Mouse (Mus musculus): ENCODE measurements around the gene Plppr3.

The Plppr3 gene

GRCm38 (mm10) chr10:79820277-79820676 lies 54.2 kb downstream of the Plppr3 start:
- DNase-seq (ENCODE audit: low read depth, low spot score) = no peak

GRCm38 (mm10) chr10:79819606-79820005 lies 54.8 kb downstream of the Plppr3 start:
- DNase-seq (ENCODE audit: low read depth, low spot score) = no peak

GRCm38 (mm10) chr10:79818225-79818624 lies 56.2 kb downstream of the Plppr3 start:
- DNase-seq (ENCODE audit: low read depth, low spot score) = no peak

- DNase-seq (ENCODE audit: low read depth, low spot score) = no peak
Observed at GRCm38 (mm10) chr10:79817111-79817510, 57.3 kb downstream of the Plppr3 start.

GRCm38 (mm10) chr10:79815671-79816494 lies 58.6 kb downstream of the Plppr3 start:
- no peak for DNase-seq (ENCODE audit: low read depth, low spot score)

- DNase-seq (ENCODE audit: low read depth, low spot score) = no peak
Observed at GRCm38 (mm10) chr10:79814271-79814842, 60.1 kb downstream of the Plppr3 start.

- DNase-seq (ENCODE audit: low read depth, low spot score) = peak; percentile 62
Observed at GRCm38 (mm10) chr10:79811736-79812637, 62.4 kb downstream of the Plppr3 start.

Measured in CD4-positive helper T cell, adult 2 months (primary cell).